In the genomic region with DNA sequence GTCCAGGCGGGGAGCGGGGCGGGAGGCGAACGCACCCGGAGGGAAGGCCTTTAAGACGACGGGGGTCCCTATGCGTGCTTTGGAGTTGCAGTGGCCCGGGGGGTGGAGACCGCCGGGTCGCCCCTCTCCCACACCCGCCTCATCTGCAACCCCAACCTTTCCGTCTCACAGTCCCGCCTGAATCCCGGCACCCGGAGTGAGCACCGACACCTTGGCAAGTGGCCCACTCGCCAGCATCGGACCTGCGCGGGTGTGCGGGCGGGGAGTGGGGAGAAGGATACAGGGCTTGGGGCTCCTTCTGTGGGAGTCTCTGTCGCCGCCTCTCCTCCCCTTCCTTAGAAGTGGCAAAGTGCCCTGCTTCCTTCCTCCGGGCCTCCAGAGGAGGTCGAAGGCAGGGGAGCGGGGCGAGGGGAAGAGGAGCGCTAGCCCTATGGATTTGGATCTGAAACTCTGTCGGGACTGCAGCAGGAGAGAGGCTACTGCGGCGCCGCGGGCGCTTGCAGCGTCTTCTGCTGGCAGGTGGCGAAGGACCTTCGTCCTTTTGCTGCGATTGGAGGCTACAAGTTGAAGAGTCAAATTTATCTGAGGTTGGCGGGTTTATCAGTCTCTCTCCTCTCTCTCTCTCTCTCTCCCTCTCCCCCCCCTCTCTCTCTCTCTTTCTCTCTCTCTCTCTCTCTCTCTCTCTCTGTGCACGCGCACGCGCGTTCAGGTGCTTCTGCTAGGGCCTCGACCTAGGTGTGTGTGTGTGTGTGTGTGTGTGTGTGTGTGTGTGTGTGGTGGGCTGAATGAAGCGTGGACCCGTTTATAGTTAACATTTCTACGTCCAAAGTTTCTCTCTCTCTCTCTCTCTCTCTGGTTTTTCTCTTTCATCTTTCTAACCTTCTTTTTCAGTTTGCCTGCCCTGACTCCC, we compare ENCODE assay signal across 10 mouse cellular contexts. TPM values are rescaled to one million over a fixed set of nuclear protein-coding genes. Genes with fewer than 3 reads are reported as not detected.
A peak's percentile ranks its signal among the peaks of the same experiment; 100 is the strongest.
DNase-seq lines count a peak whose midpoint lies in the region.
"Had no signal": no experiment of that assay in that cellular context is flagged by ENCODE, and none has a peak within 500 bp of the region (broad histone marks: within the 10 kb centered on the region; RNA-seq: fewer than 3 reads in every experiment).

No protein-coding gene starts in this region.

- intact Hi-C loops in gastrocnemius, postnatal 14 days (cut with DNase I; ENCODE audit: low total_unique reads) = no loop called here
- intact Hi-C loops in left cerebral cortex, postnatal 25 days (cut with DNase I) = no loop called here

- H3K4me1 ChIP-seq in hindbrain, embryonic 10.5 days (replicated peaks) = peaks cover 19% of the 10 kb centered on the region

- H3K27me3 ChIP-seq in hindbrain, embryonic 10.5 days (ENCODE audit: insufficient read depth, poor library complexity, severe bottlenecking) = peaks cover 58% of the 10 kb centered on the region
- H3K27me3 ChIP-seq: CH12.LX had no signal

- no peaks in the 10 kb centered on the region for H3K36me3 ChIP-seq in hindbrain, embryonic 10.5 days

- no peaks in the 10 kb centered on the region for H3K9me3 ChIP-seq in hindbrain, embryonic 10.5 days

- H3K27ac ChIP-seq in hindbrain, embryonic 10.5 days = no peak overlapping the region

- DNase-seq in gastrocnemius, postnatal 14 days = peak; percentile 9
- DNase-seq in gastrocnemius, adult 8-10 months (ENCODE audit: low spot score in 2 of 2) = no peak
- DNase-seq in MN1 (ENCODE audit: low spot score) = peak; percentile 79
- peak; percentile 42 for DNase-seq in embryo, embryonic 11 days
- no peak for DNase-seq in hindbrain, embryonic 10.5 days (ENCODE audit: low spot score)
- DNase-seq in left cerebral cortex, postnatal 25 days (ENCODE audit: low spot score in 2 of 2) = peak; percentile 17 to 29
- DNase-seq in naive thymus-derived CD4-positive, alpha-beta T cell, adult 2 months (ENCODE audit: low read depth) = peak; percentile 9
- no peak for DNase-seq in B cell, adult 2 months

- peak overlapping the region; percentile 53 for H3K4me3 ChIP-seq in hindbrain, embryonic 10.5 days

- WGBS in hindbrain, embryonic 10.5 days = under 1% methylated on average over 52 of the region's 52 CpGs

RNA-seq across cellular contexts. Expression of gene Akain1, which starts 0.7 kb away (rescaled TPM):
- not detected for total RNA-seq in gastrocnemius, postnatal 14 days (2021)
- not detected for total RNA-seq in gastrocnemius, adult 8-10 months (2022)
- polyA plus RNA-seq in hindbrain, embryonic 10.5 days (2016; fragmentation: Nextera tagmentation; extraction: Ambion mirVana) = 0.08 TPM in 1 of 2 replicates, not detected in the other
- total RNA-seq in left cerebral cortex, postnatal 25 days (2021) = 1 to 10 TPM; 4.6 to 4.7 TPM
- total RNA-seq: CH12.LX; heart, postnatal 14 days had no signal

RNA-seq across cellular contexts. Expression of gene Zbtb14, which starts 57.0 kb away (rescaled TPM):
- total RNA-seq in gastrocnemius, postnatal 14 days (2021) = 1 to 10 TPM; 6.2 to 7.6 TPM
- 10 to 100 TPM in 2 of 4 experiments, 1 to 10 TPM in 2; 9.4 to 11.1 (median 10.3) TPM for total RNA-seq in gastrocnemius, adult 8-10 months (2022)
- polyA plus RNA-seq in hindbrain, embryonic 10.5 days (2016; fragmentation: Nextera tagmentation; extraction: Ambion mirVana) = 25.9 and 28.9 TPM in 2 replicates
- total RNA-seq in left cerebral cortex, postnatal 25 days (2021) = 10 to 100 TPM; 23.5 to 23.9 TPM

Comparison
In these comparisons a context has a peak if more than half of its experiments do, and no peak if none do; other contexts are left out.
1. DNase-seq: peak in gastrocnemius, postnatal 14 days (single experiment), MN1 (single experiment), embryo, embryonic 11 days (single experiment), left cerebral cortex, postnatal 25 days (2 of 2) and naive thymus-derived CD4-positive, alpha-beta T cell, adult 2 months (single experiment); none in gastrocnemius, adult 8-10 months (0 of 2), hindbrain, embryonic 10.5 days (single experiment) and B cell, adult 2 months (0 of 2).
2. RNA of gene Akain1, which starts 0.7 kb away (total RNA-seq): 4.6 to 4.7 TPM in left cerebral cortex, postnatal 25 days; not detected in gastrocnemius, postnatal 14 days and not detected in gastrocnemius, adult 8-10 months; every median in the first group is over 4 times any median in the second.